Mouse (Mus musculus) lung, embryonic 14.5 days (tissue): ENCODE data around the gene Ppcs. TPM values are rescaled to one million over a fixed set of nuclear protein-coding genes. Genes with fewer than 3 reads are reported as not detected.

Experiments used
- ATAC-seq: fragments of 200-750 bp; cut with Nextera tagmentation; 2 replicates; pipeline ENCODE4 v1.8.0; 2017; ENCODE audit warnings: mild to moderate bottlenecking, moderate TSS enrichment, moderate library complexity; ENCODE audit not compliant: insufficient read depth
- DNase-seq: peaks from one replicate; pipeline ENCODE4 v3.0.0-alpha.2; 2015
- H3K27ac ChIP-seq: fragments of 300-500 bp; sonication (generic); 2 replicates; pipeline ENCODE4 v1.5.1; 2014; ENCODE audit warnings: low read depth, mild to moderate bottlenecking, moderate library complexity
- H3K27me3 ChIP-seq: fragments of 300-500 bp; sonication (generic); 2 replicates; pipeline ENCODE4 v1.6.1; 2014; ENCODE audit warnings: low read length, control low read depth; ENCODE audit not compliant: insufficient read depth
- H3K36me3 ChIP-seq: fragments of 300-500 bp; sonication (generic); 2 replicates; pipeline ENCODE4 v1.6.1; 2014; ENCODE audit warnings: control low read depth; ENCODE audit not compliant: insufficient read depth
- H3K4me1 ChIP-seq: fragments of 300-500 bp; sonication (generic); 2 replicates; pipeline ENCODE4 v1.6.1; 2014; ENCODE audit warnings: antibody characterized with exemption, control low read depth; ENCODE audit not compliant: insufficient read depth
- H3K4me2 ChIP-seq: fragments of 300-500 bp; sonication (generic); 2 replicates; pipeline ENCODE4 v1.6.1; 2014; ENCODE audit warnings: mild to moderate bottlenecking
- H3K4me3 ChIP-seq: fragments of 300-500 bp; sonication (generic); 2 replicates; pipeline ENCODE4 v1.5.1; 2014; ENCODE audit warnings: low read depth, low read length
- H3K9ac ChIP-seq: fragments of 300-500 bp; sonication (generic); 2 replicates; pipeline ENCODE4 v1.6.1; 2014
- H3K9me3 ChIP-seq: fragments of 300-500 bp; sonication (generic); 2 replicates; pipeline ENCODE4 v1.6.1; 2016; ENCODE audit warnings: low read depth, low read length, control low read depth
- CTCF ChIP-seq: IDR thresholded peaks from 2 replicates; pipeline ENCODE4 v1.5.1; 2016; ENCODE audit warnings: antibody characterized with exemption, low read depth
- WGBS: fragments of 180-500 bp; shearing (Covaris S2); extraction: QIAGEN DNeasy Blood & Tissue Kit; methylation state at CpG from one replicate; pipeline ENCODE4 v1.1.7; 2014; 5-methylcytosine and 5-hydroxymethylcytosine counted together
- polyA plus RNA-seq: library from polyadenylated mRNA; unstranded; fragments of >200 nt; fragmentation: Nextera tagmentation; extraction: Ambion mirVana; gene quantifications from 2 replicates; pipeline ENCODE4 v1.2.1, GENCODE M21; 2014

Gene Ppcs
- polyA plus RNA-seq, 1 experiment from 2014 or later: 34.7 TPM

DNA sequence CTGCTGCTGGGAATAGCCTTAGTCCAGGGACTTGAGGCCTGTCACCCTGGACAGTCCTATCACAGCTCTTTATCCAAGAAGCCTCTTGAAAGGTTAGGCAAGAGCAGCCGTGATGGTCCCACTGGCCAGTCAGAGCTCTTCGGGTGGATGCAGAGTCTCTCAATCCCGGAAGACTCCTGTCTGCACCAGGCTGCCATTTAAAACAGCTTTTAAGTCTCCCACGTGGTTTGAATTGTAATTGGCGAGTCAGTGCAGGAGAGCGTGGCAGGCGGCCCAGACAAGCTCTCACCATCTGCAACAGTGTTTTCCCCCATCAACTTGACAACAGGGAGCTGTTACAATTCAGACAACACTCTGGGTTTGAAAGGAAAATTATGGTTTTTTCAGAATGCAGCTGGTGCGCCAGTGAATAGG is 38.5 kb upstream of the Ppcs start:
- ATAC-seq (peak; percentile 85), DNase-seq (peak; percentile 91)
- Histone ChIP-seq H3K27ac (no peak overlapping the region; the same call in 1 of the 2 replicates), H3K36me3 (no peaks in the 10 kb centered on the region), H3K4me1 (peaks cover 18% of the 10 kb centered on the region), H3K4me2 (peak overlapping the region; percentile 0; the same call in 1 of the 2 replicates), H3K9me3 (no peaks in the 10 kb centered on the region), H3K9ac (no peak overlapping the region), H3K4me3 (no peak overlapping the region), H3K27me3 (no peaks in the 10 kb centered on the region)
- no peak for TF ChIP-seq CTCF
- 26% methylated on average over 8 of the region's 8 CpGs for WGBS

DNA sequence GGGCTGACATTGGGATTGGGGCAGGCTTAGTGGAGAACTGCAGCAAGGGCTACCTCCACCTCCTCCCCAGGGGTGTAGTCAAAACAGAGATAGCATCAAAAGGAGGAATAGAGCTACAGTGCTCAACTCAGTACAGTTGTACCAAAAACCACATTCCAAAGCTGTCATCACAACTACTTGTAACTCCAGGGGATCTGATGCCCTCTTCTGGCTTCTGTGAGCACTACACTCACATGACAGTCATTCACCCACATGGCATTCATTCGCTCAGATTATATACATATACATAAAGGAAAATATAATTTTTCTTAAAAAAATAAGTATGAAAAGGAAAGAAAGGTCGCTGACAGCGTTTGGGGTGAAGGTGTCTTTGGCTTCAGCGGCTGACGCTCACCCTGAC is 38.1 kb upstream of the Ppcs start:
- DNase-seq (peak; percentile 79), ATAC-seq (peak; percentile 6; the same call in 1 of the 2 replicates)
- Histone ChIP-seq H3K9ac (no peak overlapping the region), H3K4me1 (peaks cover 18% of the 10 kb centered on the region), H3K4me2 (no peak overlapping the region; the same call in 1 of the 2 replicates), H3K9me3 (no peaks in the 10 kb centered on the region), H3K27ac (no peak overlapping the region), H3K27me3 (no peaks in the 10 kb centered on the region), H3K36me3 (no peaks in the 10 kb centered on the region), H3K4me3 (no peak overlapping the region)
- 49% methylated on average over 5 of the region's 5 CpGs for WGBS
- TF ChIP-seq CTCF: peak; percentile 58

DNA sequence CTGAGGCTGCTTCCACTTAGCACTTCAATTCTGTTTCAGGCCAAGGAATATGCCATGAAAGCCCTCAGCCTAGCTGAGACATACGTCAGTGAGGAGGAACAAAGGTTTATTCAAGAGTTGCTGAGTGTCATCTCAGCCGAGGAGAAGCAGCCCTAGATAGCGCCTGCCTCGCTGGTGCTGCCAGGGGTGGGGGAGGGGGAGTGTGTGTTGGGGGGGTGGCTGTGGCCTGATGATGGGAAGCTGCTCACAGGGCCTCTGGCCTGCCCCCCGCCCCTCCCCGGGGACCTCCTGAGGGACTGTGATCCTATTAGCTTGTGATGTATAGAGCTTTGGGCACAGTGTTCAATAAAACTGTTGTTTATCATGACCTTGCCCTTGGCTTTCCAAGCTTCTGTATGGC is 31.3 kb upstream of the Ppcs start:
- Histone ChIP-seq H3K9me3 (no peaks in the 10 kb centered on the region), H3K9ac (no peak overlapping the region), H3K27ac (no peak overlapping the region), H3K4me2 (no peak overlapping the region), H3K27me3 (no peaks in the 10 kb centered on the region), H3K36me3 (no peaks in the 10 kb centered on the region), H3K4me3 (no peak overlapping the region), H3K4me1 (0 out of 2 replicates have a peak, but pooled peaks cover 3% of the 10 kb centered on the region)
- ATAC-seq: peak; percentile 81
- 10% methylated on average over 6 of the region's 6 CpGs for WGBS
- DNase-seq: peak; percentile 58
- no peak for TF ChIP-seq CTCF

DNA sequence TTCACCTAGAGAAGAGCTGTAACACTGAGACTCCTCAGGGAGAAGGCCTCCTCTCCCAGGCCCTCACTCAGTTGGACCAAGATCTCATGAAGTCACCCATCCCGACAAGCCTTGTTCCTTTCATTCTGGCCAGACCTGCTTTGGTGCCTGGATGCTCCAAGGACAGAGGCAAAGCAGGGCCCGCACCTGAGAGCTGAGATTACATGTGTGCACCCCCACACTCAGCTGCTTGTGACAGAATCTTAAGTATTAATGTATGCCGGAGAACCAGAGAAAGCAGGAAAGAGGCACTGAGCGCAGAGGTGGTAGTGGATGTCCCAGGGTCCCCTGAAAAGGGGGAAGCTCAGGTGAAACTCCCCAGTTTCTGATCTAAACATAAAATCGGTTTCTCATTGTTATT is 30.9 kb upstream of the Ppcs start:
- no peaks in the 10 kb centered on the region for H3K36me3 ChIP-seq
- H3K27me3 ChIP-seq: no peaks in the 10 kb centered on the region
- no peak overlapping the region for H3K27ac ChIP-seq
- no peaks in the 10 kb centered on the region for H3K9me3 ChIP-seq
- ATAC-seq: no peak
- 51% methylated on average over 5 of the region's 5 CpGs for WGBS
- H3K4me2 ChIP-seq: no peak overlapping the region
- no peak for DNase-seq
- TF ChIP-seq CTCF: no peak
- H3K4me1 ChIP-seq: 0 out of 2 replicates have a peak, but pooled peaks cover 3% of the 10 kb centered on the region
- H3K9ac ChIP-seq: no peak overlapping the region
- no peak overlapping the region for H3K4me3 ChIP-seq

DNA sequence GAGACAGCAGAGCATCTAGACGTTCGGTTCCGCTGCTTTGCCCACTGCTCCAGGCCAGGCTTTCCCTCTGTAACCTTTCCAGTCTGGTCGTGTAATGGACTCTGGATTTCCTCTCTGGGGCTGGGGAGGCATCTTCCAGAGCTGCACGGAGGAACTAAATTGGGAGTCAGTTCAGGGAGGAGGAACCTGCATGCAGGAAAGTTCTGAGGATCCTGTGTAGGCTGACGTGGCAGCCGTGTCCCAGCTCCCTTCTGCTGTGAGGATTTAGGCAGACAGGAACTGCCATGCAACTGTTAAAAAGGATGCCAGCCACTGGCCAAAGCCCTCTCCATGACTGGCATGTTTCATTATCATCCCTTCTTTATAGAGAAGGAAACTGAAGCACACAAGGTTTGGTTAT is 28.2 kb upstream of the Ppcs start:
- H3K9me3 ChIP-seq: no peaks in the 10 kb centered on the region
- H3K36me3 ChIP-seq: no peaks in the 10 kb centered on the region
- no peak overlapping the region for H3K27ac ChIP-seq
- no peak for DNase-seq
- H3K27me3 ChIP-seq: no peaks in the 10 kb centered on the region
- TF ChIP-seq CTCF: no peak
- no peak for ATAC-seq
- H3K4me3 ChIP-seq: no peak overlapping the region
- H3K9ac ChIP-seq: no peak overlapping the region
- WGBS: 62% methylated on average over 7 of the region's 7 CpGs
- no peak overlapping the region for H3K4me2 ChIP-seq
- H3K4me1 ChIP-seq: 0 out of 2 replicates have a peak, but pooled peaks cover 3% of the 10 kb centered on the region

DNA sequence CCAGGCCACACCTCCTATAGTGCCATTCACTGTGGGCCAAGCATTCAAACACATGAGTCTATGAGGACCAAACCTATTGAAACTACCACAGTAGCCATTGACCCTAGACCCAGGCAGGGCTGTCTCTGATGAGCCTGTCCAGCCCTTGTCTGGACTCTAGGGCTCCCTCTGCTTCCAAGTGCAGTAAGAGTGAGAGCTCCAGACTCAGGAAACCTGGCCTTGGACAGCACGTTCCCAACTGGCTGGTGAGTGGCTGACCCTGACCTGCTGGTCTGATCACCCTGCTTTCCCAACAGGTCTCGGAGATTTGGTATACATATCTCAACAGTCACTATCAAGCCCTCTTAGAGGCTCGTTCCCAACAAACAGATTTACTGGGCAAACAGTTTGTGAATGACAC is 25.6 kb upstream of the Ppcs start:
- H3K36me3 ChIP-seq: no peaks in the 10 kb centered on the region
- H3K27ac ChIP-seq: no peak overlapping the region
- H3K9me3 ChIP-seq: no peaks in the 10 kb centered on the region
- no peak overlapping the region for H3K4me3 ChIP-seq
- H3K9ac ChIP-seq: no peak overlapping the region
- DNase-seq: no peak
- H3K4me1 ChIP-seq: no peaks in the 10 kb centered on the region
- ATAC-seq: no peak
- H3K27me3 ChIP-seq: no peaks in the 10 kb centered on the region
- WGBS: 50% methylated on average over 3 of the region's 3 CpGs
- H3K4me2 ChIP-seq: no peak overlapping the region
- TF ChIP-seq CTCF: no peak

DNA sequence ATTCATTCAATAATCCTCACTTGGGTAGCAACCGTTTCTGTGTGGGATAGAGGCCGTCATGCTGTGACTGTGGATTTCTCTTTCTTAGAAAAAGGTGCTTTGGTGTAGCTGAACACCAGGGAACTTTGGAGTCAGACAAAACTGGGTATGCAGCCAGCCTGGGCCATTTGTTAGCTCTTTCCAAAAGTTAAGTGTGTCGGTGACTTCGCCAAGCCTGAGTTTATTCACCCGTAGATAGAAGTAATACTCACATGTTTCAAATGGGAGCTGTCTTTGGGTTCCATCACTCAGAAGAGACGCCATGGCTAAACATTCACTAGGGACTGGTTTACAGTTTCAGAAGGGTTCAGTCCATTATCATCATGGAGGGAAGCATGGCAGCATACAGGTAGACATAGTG is 25.0 kb upstream of the Ppcs start:
- no peak for TF ChIP-seq CTCF
- Histone ChIP-seq H3K9ac (no peak overlapping the region), H3K4me2 (no peak overlapping the region), H3K27ac (no peak overlapping the region), H3K27me3 (no peaks in the 10 kb centered on the region), H3K4me3 (no peak overlapping the region), H3K36me3 (no peaks in the 10 kb centered on the region), H3K9me3 (no peaks in the 10 kb centered on the region), H3K4me1 (no peaks in the 10 kb centered on the region)
- DNase-seq (no peak), ATAC-seq (no peak)
- WGBS: 91% methylated on average over 6 of the region's 6 CpGs

DNA sequence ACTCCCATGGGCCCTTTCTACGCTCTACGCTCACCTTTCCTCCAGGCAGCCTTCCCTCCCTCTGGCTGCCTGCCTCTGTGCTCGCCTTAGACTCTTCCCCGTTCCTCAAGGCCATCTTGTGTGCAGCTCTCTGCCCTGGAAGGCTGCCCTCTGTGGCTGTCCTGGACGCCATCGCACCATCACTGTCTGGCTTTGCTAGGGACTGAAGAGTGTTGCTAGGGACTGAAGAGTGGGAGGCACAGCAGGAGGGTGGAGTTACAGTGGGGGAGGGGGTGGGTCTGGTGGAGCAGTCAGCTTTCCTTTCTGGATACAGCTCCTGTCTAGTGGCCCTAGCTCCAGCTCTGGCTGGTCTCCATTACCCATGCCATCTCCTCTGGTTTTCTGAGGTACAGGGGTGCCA is 20.3 kb upstream of the Ppcs start:
- H3K27ac ChIP-seq: no peak overlapping the region
- H3K9me3 ChIP-seq: no peaks in the 10 kb centered on the region
- no peak for DNase-seq
- no peak for TF ChIP-seq CTCF
- ATAC-seq: no peak
- no peaks in the 10 kb centered on the region for H3K36me3 ChIP-seq
- no peak overlapping the region for H3K9ac ChIP-seq
- no peaks in the 10 kb centered on the region for H3K4me1 ChIP-seq
- H3K4me3 ChIP-seq: no peak overlapping the region
- 51% methylated on average over 6 of the region's 6 CpGs for WGBS
- H3K27me3 ChIP-seq: no peaks in the 10 kb centered on the region
- no peak overlapping the region for H3K4me2 ChIP-seq
